Mouse (Mus musculus) brain, embryonic 14.5 days (tissue): ENCODE results near the gene Clic6. TPM values are rescaled to one million over a fixed set of nuclear protein-coding genes. Genes with fewer than 3 reads are reported as not detected.
"Not testable (repeated sequence)": the region's sequence is repeated elsewhere in the genome, so short reads cannot be mapped to it uniquely, and the experiment has no call there.

Source experiments
- DNase-seq: peaks from one replicate; pipeline ENCODE4 v3.0.0-alpha.2; 2011; ENCODE audit warnings: low read depth
- CTCF ChIP-seq: fragments of 200-500 bp; IDR thresholded peaks from 2 replicates; pipeline ENCODE4 v1.5.1; 2012; ENCODE audit warnings: inconsistent platforms, mild to moderate bottlenecking, moderate library complexity, borderline replicate concordance; ENCODE audit not compliant: insufficient read depth, insufficient read length; ENCODE audit errors: extremely low read depth
- POLR2A ChIP-seq: fragments of 200-500 bp; IDR thresholded peaks from 2 replicates; pipeline ENCODE4 v1.6.1; 2012; ENCODE audit warnings: mild to moderate bottlenecking, inconsistent platforms, borderline replicate concordance; ENCODE audit not compliant: poor library complexity, insufficient read depth, insufficient read length, severe bottlenecking; ENCODE audit errors: extremely low read depth
- polyA plus RNA-seq: library from polyadenylated mRNA; depleted of rRNA; stranded (reverse); fragments of >200 nt; gene quantifications from 2 replicates; pipeline ENCODE4 v1.2.3, GENCODE M21; 2012

The Clic6 gene
- polyA plus RNA-seq, 1 experiment: 14.3 TPM

DNA sequence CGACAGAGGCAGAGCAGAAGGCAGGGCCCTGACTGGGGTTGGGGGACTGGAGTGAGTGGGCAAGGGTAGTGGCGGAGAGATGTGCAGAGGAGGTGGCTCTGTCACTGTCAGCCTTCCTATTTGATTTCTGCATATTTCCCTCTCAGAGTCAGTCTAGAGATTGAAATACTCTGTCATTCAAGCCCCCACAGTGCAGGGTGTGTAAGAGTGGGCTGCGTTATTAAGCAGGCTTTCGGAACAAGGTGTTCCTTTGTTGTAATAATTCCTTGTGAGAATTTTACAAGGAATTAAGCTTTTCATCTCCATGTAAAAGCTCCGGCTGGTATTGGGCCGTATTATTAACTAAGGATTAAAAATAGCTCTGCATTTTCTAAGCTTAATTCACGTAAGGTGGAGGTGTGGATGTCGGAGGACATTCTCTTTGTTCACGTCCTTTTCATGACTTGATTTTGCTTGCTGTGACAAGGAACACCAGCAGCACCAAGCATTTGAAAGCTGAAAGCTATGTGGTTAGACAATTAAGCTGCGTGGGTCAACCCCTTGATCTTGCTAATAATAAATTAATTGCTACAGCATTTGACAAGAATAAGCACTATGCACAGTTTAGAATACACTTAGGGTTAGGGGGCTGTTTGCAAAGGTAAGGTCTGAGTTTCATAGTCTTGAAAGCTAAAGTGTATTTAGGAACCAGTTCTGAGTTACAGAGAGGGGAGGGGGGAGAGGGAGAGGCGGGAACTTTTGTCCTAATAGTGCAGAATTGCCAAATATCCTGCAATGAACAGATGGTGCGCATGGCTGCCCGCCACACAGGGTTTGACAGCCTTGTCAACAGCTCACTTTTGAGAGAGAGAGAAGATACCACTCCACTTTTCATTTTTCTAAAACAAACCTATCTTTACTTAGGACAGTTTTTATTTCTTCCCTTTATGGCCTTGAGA is 25.6 kb downstream of the Clic6 start:
- no peak for TF ChIP-seq POLR2A
- TF ChIP-seq CTCF: no peak
- DNase-seq: peak; percentile 90

DNA sequence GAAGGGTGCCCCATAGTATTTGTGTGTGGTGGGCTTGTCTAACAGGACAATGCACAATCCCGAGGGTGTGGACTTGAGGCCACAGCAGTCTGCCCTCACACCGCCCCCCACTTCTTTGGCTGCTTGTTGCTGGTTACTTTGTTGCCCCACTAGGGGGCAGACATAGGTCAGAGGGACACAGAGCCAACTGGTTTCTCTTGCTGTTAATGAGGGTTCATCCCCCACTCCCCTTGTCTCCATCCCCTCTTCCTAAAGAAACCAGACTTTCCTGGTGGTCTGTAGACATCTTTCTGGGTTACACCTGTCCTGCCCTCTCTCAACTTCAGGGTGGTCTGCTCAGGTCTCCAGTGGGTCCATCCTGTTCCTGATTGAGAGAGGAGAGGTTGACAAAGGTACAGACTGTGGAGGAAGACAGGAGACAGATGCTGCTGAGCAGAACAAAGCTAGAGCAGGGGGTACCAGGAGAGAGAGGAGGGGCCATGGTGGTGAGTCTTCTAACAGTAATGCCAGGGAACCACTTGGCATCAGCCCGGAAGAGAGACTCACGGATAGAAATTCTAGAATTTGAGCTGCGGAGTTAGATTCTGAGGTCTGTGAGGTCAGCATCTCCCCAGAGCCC is 26.3 kb downstream of the Clic6 start:
- no peak for TF ChIP-seq POLR2A
- TF ChIP-seq CTCF: peak; percentile 63

DNA sequence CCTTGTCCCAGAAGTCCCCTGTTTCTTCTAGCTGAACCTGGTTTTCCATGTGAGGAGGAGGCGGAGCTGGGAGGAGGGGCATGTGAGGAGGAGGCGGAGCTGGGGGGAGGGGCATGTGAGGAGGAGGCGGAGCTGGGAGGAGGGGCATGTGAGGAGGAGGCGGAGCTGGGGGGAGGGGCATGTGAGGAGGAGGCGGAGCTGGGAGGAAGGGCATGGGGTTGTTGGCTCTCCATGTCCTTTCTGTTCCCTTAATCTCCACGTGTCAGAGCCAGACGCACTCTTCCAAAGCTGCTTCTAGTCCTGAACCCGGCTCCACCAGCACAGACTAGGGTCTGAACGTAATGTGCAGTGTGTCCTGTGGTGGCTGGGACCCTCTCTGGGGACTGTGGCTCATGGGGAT is 29.4 kb downstream of the Clic6 start:
- DNase-seq: not testable (repeated sequence)

More for the DNA sequence above, 26.3 kb downstream of the Clic6 start:
- peak; percentile 78 for DNase-seq

DNA sequence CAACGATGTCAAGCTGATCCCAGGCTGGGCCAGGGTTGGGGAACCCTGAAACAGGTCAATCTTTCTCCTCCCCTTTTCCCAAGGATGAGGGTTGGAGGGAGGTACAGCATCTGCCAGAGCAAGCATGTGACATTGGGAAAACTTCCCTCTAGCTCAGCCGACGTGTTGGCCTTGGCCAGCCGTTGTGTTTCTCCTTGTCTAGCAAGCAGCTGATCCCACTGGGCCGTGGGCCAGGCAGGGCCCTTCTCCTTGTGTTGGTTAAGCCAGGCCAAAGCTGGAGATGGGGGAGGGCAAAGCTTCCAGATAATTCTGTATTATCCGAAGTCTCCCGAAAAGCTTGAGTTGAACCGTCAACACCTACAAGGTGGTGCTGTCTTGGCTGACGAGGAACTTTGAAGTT is 30.6 kb downstream of the Clic6 start:
- peak; percentile 66 for DNase-seq

DNA sequence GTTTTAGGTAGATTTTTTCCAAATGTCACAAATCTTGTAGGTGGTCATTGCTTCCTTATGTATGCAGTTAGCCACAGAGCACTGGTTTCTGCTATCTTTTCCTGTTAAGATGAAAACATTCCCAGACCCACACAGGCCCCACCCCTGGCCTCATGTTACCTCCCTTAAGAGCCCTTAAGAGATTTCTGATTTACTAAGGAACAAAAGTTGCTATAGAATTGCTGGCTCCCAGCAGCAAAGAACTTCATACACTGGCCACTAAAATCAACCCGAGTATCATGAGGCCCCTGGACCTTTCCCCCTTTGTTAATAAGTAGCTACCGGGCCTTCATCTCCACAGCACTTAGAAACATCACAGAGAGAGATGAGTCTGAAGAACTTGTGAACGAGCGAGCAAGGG is 33.2 kb downstream of the Clic6 start:
- TF ChIP-seq POLR2A: no peak
- TF ChIP-seq CTCF: no peak
- no peak for DNase-seq

More for the DNA sequence above, 30.6 kb downstream of the Clic6 start:
- TF ChIP-seq POLR2A (no peak), CTCF (no peak)

DNA sequence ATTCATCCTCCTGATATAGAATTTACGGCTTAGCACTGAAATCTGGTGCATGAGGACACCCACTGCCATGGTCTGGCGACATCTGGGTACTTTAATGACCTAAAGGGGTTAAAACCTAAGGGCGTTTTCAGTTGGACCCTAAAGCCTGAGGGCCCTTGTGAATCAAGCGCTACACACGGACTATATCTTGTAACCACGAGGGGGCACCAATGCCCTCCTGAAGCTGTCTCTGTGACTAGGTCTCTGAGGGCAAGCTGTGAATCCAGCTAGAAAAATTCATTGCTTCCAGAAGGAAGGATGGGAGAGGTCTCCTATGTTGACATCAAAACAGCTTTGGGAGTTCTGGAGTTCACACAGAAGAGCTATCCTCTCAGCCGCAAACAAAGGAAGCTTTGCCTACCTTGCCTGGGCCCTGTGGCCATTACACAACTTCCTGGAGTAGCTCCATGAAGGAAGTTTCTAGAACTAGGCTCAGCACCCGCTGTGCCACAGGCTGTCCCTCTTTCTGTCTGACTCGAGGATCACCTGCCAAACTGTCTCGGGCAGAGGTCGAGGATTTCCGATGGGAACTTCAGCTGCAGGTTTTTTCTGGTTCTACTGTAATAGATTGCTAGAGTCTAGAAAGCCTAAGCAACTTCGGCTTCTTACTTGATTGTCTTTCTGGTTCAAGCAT is 34.4 kb downstream of the Clic6 start:
- DNase-seq: peak; percentile 72
- TF ChIP-seq POLR2A: no peak
- peak; percentile 62; the same call in 1 of the 2 replicates for TF ChIP-seq CTCF

DNA sequence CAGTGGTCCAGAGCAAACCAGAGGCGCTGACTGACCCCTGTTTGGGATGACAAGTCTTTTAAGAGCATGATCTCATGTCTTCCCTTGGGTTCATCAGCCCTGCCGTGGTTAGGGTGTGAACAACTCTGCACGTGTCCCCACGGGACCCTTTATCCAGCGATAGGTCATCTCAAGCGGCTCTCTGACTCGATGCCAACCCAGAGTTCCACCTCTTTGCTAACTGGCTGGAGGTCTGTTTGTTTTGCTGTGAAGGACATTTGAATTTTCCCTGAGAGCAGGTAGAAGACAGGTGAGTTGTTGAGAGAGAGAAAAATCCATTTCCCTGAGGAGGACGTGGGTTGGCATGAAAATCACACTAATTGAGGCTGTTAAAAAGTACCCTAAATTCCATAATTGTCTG is 37.8 kb downstream of the Clic6 start:
- DNase-seq: no peak
- TF ChIP-seq POLR2A: no peak
- TF ChIP-seq CTCF: no peak

DNA sequence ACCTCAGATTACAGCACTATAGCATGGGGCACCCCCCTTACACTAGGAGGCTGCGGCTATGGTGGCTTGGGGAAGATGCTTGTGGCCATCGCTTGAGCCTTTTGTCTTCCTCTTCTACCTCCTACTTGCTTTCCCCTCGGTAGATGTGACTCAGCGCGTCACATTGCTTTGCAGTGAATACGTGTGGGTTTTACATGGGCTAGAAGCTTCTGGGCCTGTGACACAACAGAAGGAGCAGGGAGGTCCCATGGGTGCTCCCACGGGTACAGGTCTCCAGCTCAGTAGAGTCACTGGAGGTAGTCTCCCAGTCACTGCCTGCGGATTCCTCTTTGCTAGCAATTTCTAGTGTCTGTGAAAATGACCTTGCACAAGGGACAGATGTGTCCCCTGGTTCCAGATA is 39.1 kb downstream of the Clic6 start:
- no peak for TF ChIP-seq CTCF
- TF ChIP-seq POLR2A: no peak
- DNase-seq: no peak

DNA sequence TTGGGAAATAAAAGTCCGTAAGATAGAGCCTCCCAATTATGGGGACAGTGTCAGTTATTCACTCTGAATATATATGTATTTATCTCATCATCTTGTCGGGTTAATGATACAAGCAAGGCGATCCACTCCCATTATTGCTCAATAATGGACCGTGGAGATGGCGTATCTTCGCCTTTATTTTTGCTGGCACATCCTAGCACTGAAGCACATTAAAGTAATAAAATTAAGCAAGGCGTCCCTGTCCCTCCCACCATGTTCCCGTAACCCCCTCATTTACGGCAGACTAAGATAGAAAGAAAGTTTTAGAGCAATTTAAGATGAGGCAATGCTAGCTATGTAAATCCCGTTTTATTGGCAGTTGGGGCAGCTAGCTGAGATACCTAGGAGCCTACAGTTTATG is 40.4 kb downstream of the Clic6 start:
- TF ChIP-seq CTCF (no peak), POLR2A (no peak)
- peak; percentile 39 for DNase-seq

DNA sequence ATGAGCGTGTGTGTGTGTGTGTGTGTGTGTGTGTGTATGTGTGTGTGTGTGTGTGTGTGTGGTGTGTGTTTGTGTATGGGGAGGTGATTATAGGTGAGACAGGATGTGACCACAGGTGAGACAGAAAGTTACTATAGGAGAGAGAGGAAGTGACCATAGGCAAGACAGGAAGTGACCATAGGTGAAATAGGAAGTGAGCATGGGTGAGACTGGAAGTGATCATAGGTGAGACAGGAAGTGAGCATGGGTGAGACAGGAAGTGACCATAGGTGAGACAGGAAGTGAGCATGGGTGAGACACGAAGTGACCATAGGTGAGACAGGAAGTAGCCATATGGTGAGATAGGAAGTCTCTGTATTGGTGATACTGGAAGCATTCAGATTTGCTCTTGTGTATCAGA is 49.7 kb downstream of the Clic6 start:
- TF ChIP-seq CTCF: no peak
- TF ChIP-seq POLR2A: no peak
- DNase-seq: no peak

DNA sequence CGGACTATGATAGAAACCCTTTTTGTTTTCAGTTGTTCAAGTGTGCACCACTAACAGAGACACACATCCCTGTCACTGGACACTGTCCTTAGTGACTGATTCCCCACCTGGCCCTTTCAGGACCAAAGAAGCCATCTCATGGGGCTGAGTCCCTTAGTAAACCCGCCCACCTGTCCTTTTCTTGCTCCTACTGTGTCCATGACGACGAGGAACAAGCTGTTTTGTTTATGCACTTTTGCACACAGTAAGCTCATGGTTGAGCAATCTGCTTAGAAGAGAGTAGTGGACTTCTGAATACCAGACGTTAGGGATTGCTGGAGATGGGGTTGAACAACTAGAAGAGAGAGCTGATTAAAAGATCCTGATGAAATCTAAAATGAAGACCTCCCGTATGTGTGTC is 52.8 kb downstream of the Clic6 start:
- no peak for TF ChIP-seq POLR2A
- TF ChIP-seq CTCF: no peak

More for the DNA sequence above, 52.8 kb downstream of the Clic6 start:
- DNase-seq: no peak
